Mouse (Mus musculus) left cerebral cortex, postnatal 36 days (tissue): ENCODE results near the gene Frmpd2. TPM values are rescaled to one million over a fixed set of nuclear protein-coding genes. Genes with fewer than 3 reads are reported as not detected.
A peak's percentile ranks its signal among the peaks of the same experiment; 100 is the strongest.
"Not testable (repeated sequence)": the region's sequence is repeated elsewhere in the genome, so short reads cannot be mapped to it uniquely, and the experiment has no call there.

Experiments
- DNase-seq, 2 experiments: peaks; one replicate each; pipeline ENCODE4 v3.0.0; 2021 to 2022; ENCODE audit warnings: low spot score in 2 of 2, mixed read lengths in 1 of 2
- intact Hi-C: fragments of 180-260 bp; cut with DNase I; formaldehyde crosslinking; loops from one replicate; pipeline ENCODE4 v1.15.1; 2025
- total RNA-seq, 2 experiments: library from RNA; stranded (reverse); gene quantifications; 2 replicates each; pipeline ENCODE4 v1.2.3; 2021

Gene Frmpd2
- total RNA-seq = under 1 TPM; 0.67 to 0.93 TPM

GRCm38 (mm10) chr14:33471331-33471730 lies at the start of gene Frmpd2:
Frmpd2 (plus strand) TSS chr14:33471696.
- intact Hi-C loops = no loop called here

GRCm38 (mm10) chr14:33423003-33423402 lies 48.5 kb upstream of the Frmpd2 start:
- intact Hi-C loops = no loop called here

More at GRCm38 (mm10) chr14:33471331-33471730, at the start of gene Frmpd2:
- no peak for DNase-seq

GRCm38 (mm10) chr14:33424124-33424523 lies 47.4 kb upstream of the Frmpd2 start:
- intact Hi-C loops = no loop called here
- no peak for DNase-seq

More at GRCm38 (mm10) chr14:33423003-33423402, 48.5 kb upstream of the Frmpd2 start:
- DNase-seq = no peak

GRCm38 (mm10) chr14:33432485-33432884 lies 39.0 kb upstream of the Frmpd2 start:
- DNase-seq, intact Hi-C loops: not testable (repeated sequence)

- DNase-seq = no peak
- intact Hi-C loops = no loop called here
These were observed 27.7 kb upstream of the Frmpd2 start for GRCm38 (mm10) chr14:33443780-33444179.

GRCm38 (mm10) chr14:33445962-33446361 lies 25.5 kb upstream of the Frmpd2 start:
- intact Hi-C loops = loop anchor here (5.0 kb wide), 1 partner anchor 76 kb away; no protein-coding TSS in a partner anchor

GRCm38 (mm10) chr14:33446561-33447023 lies 24.9 kb upstream of the Frmpd2 start:
- intact Hi-C loops = loop anchor here (5.0 kb wide), 1 partner anchor 76 kb away; no protein-coding TSS in a partner anchor
- DNase-seq = peak in 1 of 2 experiments; percentile 53

More at GRCm38 (mm10) chr14:33445962-33446361, 25.5 kb upstream of the Frmpd2 start:
- DNase-seq = no peak

GRCm38 (mm10) chr14:33447027-33447569 lies 24.4 kb upstream of the Frmpd2 start, which contains the start of gene Mapk8:
Mapk8 (minus strand) TSS chr14:33447158.
- intact Hi-C loops = loop anchor here (5.0 kb wide), 1 partner anchor 75 kb away; no protein-coding TSS in a partner anchor
- DNase-seq = peak; percentile 93 to 98

- intact Hi-C loops = loop anchor here (5.0 kb wide), 1 partner anchor 74 kb away; no protein-coding TSS in a partner anchor
These were observed 23.2 kb upstream of the Frmpd2 start for GRCm38 (mm10) chr14:33448276-33448675.

GRCm38 (mm10) chr14:33449296-33449840 lies 22.1 kb upstream of the Frmpd2 start:
- intact Hi-C loops = loop anchor here (5.0 kb wide), 1 partner anchor 73 kb away; no protein-coding TSS in a partner anchor
- no peak for DNase-seq

More at GRCm38 (mm10) chr14:33448276-33448675, 23.2 kb upstream of the Frmpd2 start:
- no peak for DNase-seq

GRCm38 (mm10) chr14:33450331-33450730 lies 21.2 kb upstream of the Frmpd2 start:
- DNase-seq = no peak
- intact Hi-C loops = no loop called here

- DNase-seq = no peak
- intact Hi-C loops = no loop called here
These were observed 7.8 kb upstream of the Frmpd2 start for GRCm38 (mm10) chr14:33463658-33464057.

GRCm38 (mm10) chr14:33467766-33468165 lies 3.7 kb upstream of the Frmpd2 start:
- no peak for DNase-seq
- intact Hi-C loops = no loop called here

GRCm38 (mm10) chr14:33474461-33474860 lies 3.0 kb downstream of the Frmpd2 start:
- DNase-seq = peak; percentile 23 to 32

GRCm38 (mm10) chr14:33476094-33476760 lies 4.7 kb downstream of the Frmpd2 start:
- no peak for DNase-seq
- intact Hi-C loops = no loop called here

More at GRCm38 (mm10) chr14:33474461-33474860, 3.0 kb downstream of the Frmpd2 start:
- intact Hi-C loops = no loop called here

- no peak for DNase-seq
- intact Hi-C loops = no loop called here
These were observed 10.5 kb downstream of the Frmpd2 start for GRCm38 (mm10) chr14:33481991-33482390.

- intact Hi-C loops = no loop called here
- no peak for DNase-seq
These were observed 16.5 kb downstream of the Frmpd2 start for GRCm38 (mm10) chr14:33487805-33488550.

GRCm38 (mm10) chr14:33495226-33495625 lies 23.7 kb downstream of the Frmpd2 start:
- DNase-seq = no peak
- intact Hi-C loops = no loop called here

- DNase-seq = no peak
- intact Hi-C loops = no loop called here
These were observed 25.9 kb downstream of the Frmpd2 start for GRCm38 (mm10) chr14:33497418-33497817.

GRCm38 (mm10) chr14:33498849-33499248 lies 27.4 kb downstream of the Frmpd2 start:
- DNase-seq = no peak
- intact Hi-C loops = no loop called here
